ENCODE assay signal across 9 mouse cellular contexts in genomic region chr13:21997201-21997820, GRCm38 (mm10). TPM values are rescaled to one million over a fixed set of nuclear protein-coding genes. Genes with fewer than 3 reads are reported as not detected.
A peak's percentile ranks its signal among the peaks of the same experiment; 100 is the strongest.
DNase-seq lines count a peak whose midpoint lies in the region; ATAC-seq and TF ChIP-seq lines count a peak whose summit lies in the region.
"Had no signal": no experiment of that assay in that cellular context is flagged by ENCODE, and none has a peak within 500 bp of the region (broad histone marks: within the 10 kb centered on the region; RNA-seq: fewer than 3 reads in every experiment).

No protein-coding gene starts in this region.

- DNase-seq in heart, embryonic 10.5 days (ENCODE audit: low spot score), result peak; percentile 72
- DNase-seq in heart, adult 9 months (ENCODE audit: low spot score in 2 of 2), result no peak
- DNase-seq in forebrain, embryonic 11.5 days (ENCODE audit: low spot score), result no peak
- no peak for DNase-seq in limb, embryonic 14.5 days (ENCODE audit: low spot score)
- DNase-seq in adrenal gland, adult 8-10 months, result no peak
- no peak for DNase-seq in urinary bladder, postnatal 14 days (ENCODE audit: low spot score)
- no peak for DNase-seq in ovary, postnatal 36 days (ENCODE audit: low spot score)

- no peak overlapping the region for H3K9ac ChIP-seq in forebrain, embryonic 11.5 days (ENCODE audit: low read length)
- H3K9ac ChIP-seq in limb, embryonic 14.5 days (ENCODE audit: low read depth, low read length, severe bottlenecking), result no peak overlapping the region

- 2% methylated on average over 21 of the region's 21 CpGs for WGBS in heart, embryonic 10.5 days
- 1% methylated on average over 21 of the region's 21 CpGs for WGBS in forebrain, embryonic 11.5 days
- under 1% methylated on average over 21 of the region's 21 CpGs for WGBS in limb, embryonic 14.5 days

- H3K27me3 ChIP-seq in heart, embryonic 10.5 days (ENCODE audit: insufficient read depth, poor library complexity, severe bottlenecking), result peaks cover 58% of the 10 kb centered on the region
- H3K27me3 ChIP-seq in C2C12 (ENCODE audit: control insufficient read depth, insufficient read depth, insufficient read length), result no peaks in the 10 kb centered on the region
- peaks cover 60% of the 10 kb centered on the region for H3K27me3 ChIP-seq in forebrain, embryonic 11.5 days (ENCODE audit: control insufficient read depth, insufficient read depth, low read length)
- H3K27me3 ChIP-seq in limb, embryonic 14.5 days (ENCODE audit: control insufficient read depth, insufficient read depth, low read length), result peaks cover 80% of the 10 kb centered on the region

- H3K4me3 ChIP-seq in heart, embryonic 10.5 days, result peak overlapping the region; percentile 65
- H3K4me3 ChIP-seq in C2C12 (ENCODE audit: insufficient read depth, poor library complexity, severe bottlenecking), result peak overlapping the region; percentile 28
- H3K4me3 ChIP-seq in forebrain, embryonic 11.5 days (ENCODE audit: low read depth, low read length), result peak overlapping the region; percentile 39
- H3K4me3 ChIP-seq in limb, embryonic 14.5 days (replicated peaks; ENCODE audit: low read length), result peak overlapping the region; percentile 13; the same call in 1 of the 2 replicates

- no peaks in the 10 kb centered on the region for H3K79me2 ChIP-seq in C2C12 (ENCODE audit: control insufficient read depth, insufficient read depth)

- peak overlapping the region; percentile 45 for H3K4me2 ChIP-seq in forebrain, embryonic 11.5 days (ENCODE audit: low read depth, low read length, severe bottlenecking)
- peak overlapping the region; percentile 19; the same call in 1 of the 2 replicates for H3K4me2 ChIP-seq in limb, embryonic 14.5 days (replicated peaks; ENCODE audit: low read depth, low read length, severe bottlenecking)

- H3K27ac ChIP-seq in heart, embryonic 10.5 days, result no peak overlapping the region
- H3K27ac ChIP-seq in forebrain, embryonic 11.5 days (ENCODE audit: low read depth, low read length), result no peak overlapping the region
- no peak overlapping the region for H3K27ac ChIP-seq in limb, embryonic 14.5 days (replicated peaks; ENCODE audit: low read depth, low read length)

- ATAC-seq in forebrain, embryonic 11.5 days (replicated peaks; ENCODE audit: low FRiP score), result no peak
- ATAC-seq in limb, embryonic 14.5 days (ENCODE audit: low FRiP score, low read depth), result no peak

- TF ChIP-seq CTCF in C2C12 (IDR thresholded peaks at IDR 0.05; ENCODE audit: control insufficient read depth, insufficient read depth, insufficient read length), result no peak

- H3K9me3 ChIP-seq in heart, embryonic 10.5 days, result no peaks in the 10 kb centered on the region
- H3K9me3 ChIP-seq in forebrain, embryonic 11.5 days (ENCODE audit: control insufficient read depth, low read length), result no peaks in the 10 kb centered on the region
- H3K9me3 ChIP-seq in limb, embryonic 14.5 days (ENCODE audit: control insufficient read depth, low read length), result no peaks in the 10 kb centered on the region

- H3K36me3 ChIP-seq in heart, embryonic 10.5 days, result no peaks in the 10 kb centered on the region
- no peaks in the 10 kb centered on the region for H3K36me3 ChIP-seq in C2C12 (ENCODE audit: control insufficient read depth, insufficient read depth)
- H3K36me3 ChIP-seq in forebrain, embryonic 11.5 days (ENCODE audit: control insufficient read depth, insufficient read depth, low read length), result no peaks in the 10 kb centered on the region
- H3K36me3 ChIP-seq in limb, embryonic 14.5 days (ENCODE audit: control insufficient read depth, insufficient read depth, low read length), result no peaks in the 10 kb centered on the region

- no peaks in the 10 kb centered on the region for H3K79me3 ChIP-seq in C2C12 (ENCODE audit: low read depth)

- H3K4me1 ChIP-seq in heart, embryonic 10.5 days, result peaks cover 13% of the 10 kb centered on the region; the same call in 1 of the 2 replicates
- H3K4me1 ChIP-seq in forebrain, embryonic 11.5 days (replicated peaks; ENCODE audit: control insufficient read depth, insufficient read depth, low read length), result no peaks in the 10 kb centered on the region; the same call in 1 of the 2 replicates
- peaks cover 4% of the 10 kb centered on the region; the same call in 1 of the 2 replicates for H3K4me1 ChIP-seq in limb, embryonic 14.5 days (ENCODE audit: control insufficient read depth, insufficient read depth, low read length)

- TF ChIP-seq POLR2A in limb, embryonic 14.5 days (IDR thresholded peaks at IDR 0.05; ENCODE audit: borderline replicate concordance, extremely low read depth, insufficient read depth, insufficient read length), result no peak

- H3ac ChIP-seq in C2C12 (ENCODE audit: control insufficient read depth, insufficient read length, low read depth), result no peak overlapping the region

TF ChIP-seq in C2C12, 6 proteins besides CTCF, POLR2A, EP300 and RAD21:
- no peak for TF ChIP-seq MYOG (IDR thresholded peaks at IDR 0.05; ENCODE audit: control insufficient read depth, extremely low read depth, insufficient read length)
- TF ChIP-seq USF1 (IDR thresholded peaks at IDR 0.05; ENCODE audit: low read depth), result no peak
- no peak for TF ChIP-seq CEBPB (IDR thresholded peaks at IDR 0.05; ENCODE audit: low read depth)
- no peak for TF ChIP-seq MYOD1 (IDR thresholded peaks at IDR 0.05; ENCODE audit: control insufficient read depth, insufficient read length, low read depth)
- TF ChIP-seq FOSL1 (IDR thresholded peaks at IDR 0.05; ENCODE audit: insufficient read depth, low read length, poor library complexity, severe bottlenecking), result no peak
TF ChIP-seq in C2C12: peak in this region for 0.

RNA-seq across cellular contexts. Expression of gene Prss16, which starts 12.2 kb away (rescaled TPM):
- 0.30 and 0.33 TPM in 2 replicates for polyA plus RNA-seq in heart, embryonic 10.5 days (2016; fragmentation: Nextera tagmentation; extraction: Ambion mirVana)
- 1.1 TPM for polyA plus RNA-seq in C2C12 (2012; fragmentation: generic; extraction: Trizol)
- polyA plus RNA-seq in forebrain, embryonic 11.5 days (2014; fragmentation: Nextera tagmentation; extraction: Ambion mirVana), result 0.37 TPM in 1 of 2 replicates, not detected in the other
- polyA plus RNA-seq in limb, embryonic 14.5 days (2012; rRNA removed), result 1.1 and 1.6 TPM in 2 replicates
- 0.51 and 0.57 TPM in 2 replicates for polyA plus RNA-seq in limb, embryonic 14.5 days (2014; fragmentation: Nextera tagmentation; extraction: Ambion mirVana)
- under 1 TPM in 2 of 4 experiments, not detected in 2; 0.63 to 0.70 TPM for total RNA-seq in adrenal gland, adult 8-10 months (2022)

RNA-seq across cellular contexts. Expression of gene Pom121l2, which starts 16.3 kb away (rescaled TPM):
- polyA plus RNA-seq in heart, embryonic 10.5 days (2016; fragmentation: Nextera tagmentation; extraction: Ambion mirVana), result 0.09 TPM in 1 of 2 replicates, not detected in the other
- not detected for polyA plus RNA-seq in C2C12 (2012; fragmentation: generic; extraction: Trizol)
- 0.12 TPM in 1 of 2 replicates, not detected in the other for polyA plus RNA-seq in forebrain, embryonic 11.5 days (2014; fragmentation: Nextera tagmentation; extraction: Ambion mirVana)
- polyA plus RNA-seq in limb, embryonic 14.5 days (2012; rRNA removed), result 0.09 and 0.17 TPM in 2 replicates
- 0.11 and 0.18 TPM in 2 replicates for polyA plus RNA-seq in limb, embryonic 14.5 days (2014; fragmentation: Nextera tagmentation; extraction: Ambion mirVana)
- not detected for total RNA-seq in adrenal gland, adult 8-10 months (2022)
- total RNA-seq: gastrocnemius, postnatal 4 days had no signal

RNA-seq across cellular contexts. Expression of gene Hist1h2ah, which starts 38.1 kb away (rescaled TPM):
- polyA plus RNA-seq in heart, embryonic 10.5 days (2016; fragmentation: Nextera tagmentation; extraction: Ambion mirVana), result 3.5 and 4.5 TPM in 2 replicates
- polyA plus RNA-seq in C2C12 (2012; fragmentation: generic; extraction: Trizol), result 9.5 TPM
- polyA plus RNA-seq in forebrain, embryonic 11.5 days (2014; fragmentation: Nextera tagmentation; extraction: Ambion mirVana), result 5.6 TPM in 1 of 2 replicates, not detected in the other
- polyA plus RNA-seq in limb, embryonic 14.5 days (2012; rRNA removed), result 5.5 and 14.9 TPM in 2 replicates
- 6.5 and 22.1 TPM in 2 replicates for polyA plus RNA-seq in limb, embryonic 14.5 days (2014; fragmentation: Nextera tagmentation; extraction: Ambion mirVana)
- 10 to 100 TPM in 2 of 4 experiments, 1 to 10 TPM in 1, not detected in 1; 6.0 to 18.5 (median 12.6) TPM for total RNA-seq in adrenal gland, adult 8-10 months (2022)

RNA-seq across cellular contexts. Expression of gene Hist1h2bk, which starts 38.4 kb away (rescaled TPM):
- polyA plus RNA-seq in heart, embryonic 10.5 days (2016; fragmentation: Nextera tagmentation; extraction: Ambion mirVana), result 3.1 and 6.4 TPM in 2 replicates
- 12.8 TPM for polyA plus RNA-seq in C2C12 (2012; fragmentation: generic; extraction: Trizol)
- 5.4 and 11.9 TPM in 2 replicates for polyA plus RNA-seq in forebrain, embryonic 11.5 days (2014; fragmentation: Nextera tagmentation; extraction: Ambion mirVana)
- 24.6 and 30.5 TPM in 2 replicates for polyA plus RNA-seq in limb, embryonic 14.5 days (2012; rRNA removed)
- polyA plus RNA-seq in limb, embryonic 14.5 days (2014; fragmentation: Nextera tagmentation; extraction: Ambion mirVana), result 6.9 and 7.1 TPM in 2 replicates
- 10 to 100 TPM; 22.5 to 31.6 (median 25.4) TPM for total RNA-seq in adrenal gland, adult 8-10 months (2022)

RNA-seq across cellular contexts. Expression of gene Hist1h4i, which starts 43.9 kb away (rescaled TPM):
- 10.6 and 21.8 TPM in 2 replicates for polyA plus RNA-seq in heart, embryonic 10.5 days (2016; fragmentation: Nextera tagmentation; extraction: Ambion mirVana)
- 31.8 TPM for polyA plus RNA-seq in C2C12 (2012; fragmentation: generic; extraction: Trizol)
- 52.1 and 59.1 TPM in 2 replicates for polyA plus RNA-seq in forebrain, embryonic 11.5 days (2014; fragmentation: Nextera tagmentation; extraction: Ambion mirVana)
- 31.0 and 39.5 TPM in 2 replicates for polyA plus RNA-seq in limb, embryonic 14.5 days (2012; rRNA removed)
- polyA plus RNA-seq in limb, embryonic 14.5 days (2014; fragmentation: Nextera tagmentation; extraction: Ambion mirVana), result 14.0 and 14.7 TPM in 2 replicates
- total RNA-seq in adrenal gland, adult 8-10 months (2022), result 10 to 100 TPM; 42.6 to 80.0 (median 56.7) TPM

Comparison
In these comparisons a context has a peak if more than half of its experiments do, and no peak if none do; other contexts are left out.
1. H3K4me3 ChIP-seq: peak in every context shown above with its lines; median percentile 65 in heart, embryonic 10.5 days; 39 in forebrain, embryonic 11.5 days; 28 in C2C12; 13 in limb, embryonic 14.5 days.